Mouse (Mus musculus) common myeloid progenitor, adult 5-6 weeks (primary cell): ENCODE data around the gene Arhgap22. TPM values are rescaled to one million over a fixed set of nuclear protein-coding genes. Genes with fewer than 3 reads are reported as not detected.

Experiments used
- ATAC-seq: replicated peaks from 2 replicates; pipeline ENCODE4 v1.8.0; 2016; ENCODE audit warnings: low read depth, mild to moderate bottlenecking, moderate TSS enrichment, inconsistent platforms; ENCODE audit not compliant: poor library complexity, severe bottlenecking
- total RNA-seq: library from RNA; stranded (forward); fragments of 200-1000, 187-1606 nt; gene quantifications from 2 replicates; pipeline ENCODE4 v1.2.3, GENCODE M21; 2017

The Arhgap22 gene
- total RNA-seq, 1 experiment from 2014 or later: 0.09 TPM

DNA sequence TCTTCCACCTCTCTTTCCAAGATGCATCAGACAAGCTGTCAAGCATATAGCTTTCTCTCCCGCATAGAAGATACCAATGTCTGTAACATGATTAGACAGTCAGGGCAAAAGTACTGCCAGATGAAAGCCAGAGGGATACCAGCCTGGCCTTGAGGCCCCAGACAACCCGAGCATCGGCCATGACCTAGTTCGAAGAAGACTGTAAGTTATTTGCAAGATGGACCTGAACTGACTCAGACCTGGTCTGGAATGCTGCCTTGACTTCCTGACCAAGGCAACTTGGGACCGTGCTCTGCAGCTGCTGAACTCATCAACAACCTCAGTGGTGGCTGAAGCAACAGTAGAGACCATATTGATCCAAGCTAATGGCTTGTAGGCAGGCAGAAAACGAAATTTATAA is 46.3 kb downstream of the Arhgap22 start:
- no peak for ATAC-seq

DNA sequence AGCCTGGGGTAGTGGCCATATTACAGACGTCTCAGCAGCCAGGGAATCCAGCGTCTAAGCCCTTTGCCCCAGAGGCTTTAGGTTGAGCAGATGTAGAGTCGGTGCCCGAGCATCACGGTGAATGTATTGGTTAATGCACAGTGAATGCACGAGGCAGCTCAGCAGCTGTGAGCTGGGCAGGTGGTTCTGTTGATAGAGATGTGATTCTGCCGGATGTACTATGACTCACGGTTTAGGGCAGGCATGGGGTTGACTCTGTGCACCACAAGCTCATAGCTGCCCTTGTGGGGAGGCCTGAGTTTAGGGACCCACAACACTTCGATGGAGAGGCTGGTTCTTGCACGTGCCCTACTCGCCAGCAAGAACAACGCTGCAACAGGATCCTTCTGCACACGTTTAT is 51.0 kb downstream of the Arhgap22 start:
- ATAC-seq: no peak

DNA sequence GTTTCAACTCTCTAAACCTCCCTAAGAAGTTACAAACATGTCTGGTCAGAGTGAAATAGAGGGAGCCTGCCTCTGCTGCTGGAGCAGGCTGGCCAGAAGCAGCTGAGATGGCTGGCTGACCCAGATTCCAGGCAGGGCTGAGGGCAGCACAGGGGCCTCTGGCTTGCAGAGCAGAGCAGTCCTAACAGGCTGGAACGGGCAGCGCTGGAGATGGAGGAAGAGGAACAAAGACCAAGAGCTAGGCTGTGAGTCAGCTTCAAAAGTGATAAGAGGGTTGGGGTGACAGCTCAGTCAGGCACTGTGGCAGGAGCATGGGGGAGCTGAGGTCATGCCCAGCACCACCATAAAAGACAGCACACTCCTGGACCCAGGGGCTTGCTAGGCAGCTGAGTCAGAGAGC is 62.4 kb downstream of the Arhgap22 start:
- peak; percentile 87 for ATAC-seq

DNA sequence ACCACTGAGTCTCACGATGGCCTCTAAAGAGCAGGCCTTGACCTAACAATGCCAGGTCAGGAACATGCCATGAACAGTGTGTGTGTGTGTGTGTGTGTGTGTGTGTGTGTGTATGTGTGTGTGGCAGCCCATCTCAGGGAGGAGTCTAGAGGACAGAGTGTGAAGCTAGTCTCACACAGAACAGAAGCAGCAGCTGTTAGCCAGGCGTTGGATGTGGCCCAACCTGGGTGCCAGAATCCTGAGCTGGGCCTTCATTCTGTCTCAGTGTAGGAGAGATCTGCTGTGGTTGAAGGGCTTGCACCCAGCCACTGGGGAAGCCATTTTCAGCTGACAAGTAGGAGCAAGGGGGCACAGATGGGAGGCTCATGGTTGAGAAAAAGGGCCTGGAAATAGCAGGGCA is 64.5 kb downstream of the Arhgap22 start:
- no peak for ATAC-seq

DNA sequence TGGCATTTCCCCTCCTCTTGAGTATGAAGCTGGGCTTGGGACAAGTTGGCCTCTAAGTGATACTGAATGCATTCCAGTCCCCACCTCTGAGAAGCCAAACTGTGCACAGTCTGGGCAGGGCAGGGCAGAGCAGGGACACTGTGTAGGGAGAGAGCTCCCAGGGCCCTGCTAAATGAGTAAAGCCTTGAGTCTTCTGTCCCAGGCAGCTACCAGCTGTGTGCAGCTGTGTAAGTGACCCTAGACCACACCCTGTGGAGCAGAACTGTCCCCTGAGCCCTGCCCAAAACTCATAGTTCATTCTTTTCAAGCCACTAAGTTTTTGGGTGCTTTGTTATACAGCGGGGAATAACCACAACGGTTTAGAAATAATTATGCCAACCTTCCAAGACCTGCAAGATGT is 67.1 kb downstream of the Arhgap22 start:
- ATAC-seq: no peak

DNA sequence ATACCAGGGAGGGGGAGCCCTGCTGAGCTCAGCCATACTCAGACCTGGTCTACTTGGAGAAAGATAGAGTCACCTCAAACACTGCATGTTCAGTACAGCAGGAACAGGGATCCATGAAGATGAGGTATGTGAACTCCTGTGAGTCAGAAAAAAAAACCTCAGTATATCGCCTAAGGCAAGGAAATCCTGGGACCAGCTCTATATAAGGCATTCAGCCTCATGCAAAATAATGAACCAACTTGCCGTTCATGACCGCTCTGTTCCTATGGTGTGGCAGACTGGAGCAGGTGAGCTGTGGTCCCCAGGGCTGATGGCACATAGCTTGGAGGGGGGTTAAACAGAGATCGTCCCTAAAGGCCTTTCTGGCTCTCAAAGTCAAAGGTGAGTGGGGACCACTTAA is 68.6 kb downstream of the Arhgap22 start:
- ATAC-seq: no peak

DNA sequence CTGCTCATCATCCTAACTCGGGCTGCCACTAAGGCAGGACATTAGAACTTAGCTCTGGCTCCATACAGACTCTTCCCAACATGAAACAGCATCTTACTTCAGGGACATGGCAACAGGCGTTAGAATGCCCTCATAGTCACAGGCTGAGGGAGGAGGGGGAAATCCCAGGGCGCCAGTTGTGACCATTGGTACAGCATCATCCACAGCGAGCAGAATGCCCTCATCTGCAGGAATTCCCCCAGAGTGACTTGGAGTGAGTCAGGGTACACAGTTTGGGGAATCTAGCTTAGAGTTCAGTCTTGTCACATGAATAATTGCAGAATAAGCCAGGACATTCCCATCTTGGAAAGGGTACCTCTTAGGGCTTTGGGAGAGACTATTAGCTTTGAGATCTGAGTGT is 74.1 kb downstream of the Arhgap22 start:
- no peak for ATAC-seq

DNA sequence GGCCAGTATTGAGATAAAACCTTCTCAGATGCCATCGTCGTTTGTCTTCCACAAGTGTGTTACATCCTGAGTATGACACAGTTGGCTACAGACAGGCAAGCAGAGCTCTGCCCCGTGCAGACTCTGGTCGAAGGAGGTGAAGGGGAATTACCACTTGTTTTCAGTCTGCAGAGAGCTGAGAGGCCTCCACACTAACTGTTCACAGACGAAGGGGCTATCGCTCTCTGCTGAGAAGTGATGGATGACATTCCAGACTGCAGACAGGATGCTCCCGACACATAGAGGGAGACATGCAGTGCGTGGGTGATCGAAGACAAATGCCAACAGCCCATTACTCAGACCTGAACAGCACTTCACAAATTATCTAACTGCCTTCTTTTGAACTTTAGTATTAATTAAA is 76.2 kb downstream of the Arhgap22 start:
- no peak for ATAC-seq

DNA sequence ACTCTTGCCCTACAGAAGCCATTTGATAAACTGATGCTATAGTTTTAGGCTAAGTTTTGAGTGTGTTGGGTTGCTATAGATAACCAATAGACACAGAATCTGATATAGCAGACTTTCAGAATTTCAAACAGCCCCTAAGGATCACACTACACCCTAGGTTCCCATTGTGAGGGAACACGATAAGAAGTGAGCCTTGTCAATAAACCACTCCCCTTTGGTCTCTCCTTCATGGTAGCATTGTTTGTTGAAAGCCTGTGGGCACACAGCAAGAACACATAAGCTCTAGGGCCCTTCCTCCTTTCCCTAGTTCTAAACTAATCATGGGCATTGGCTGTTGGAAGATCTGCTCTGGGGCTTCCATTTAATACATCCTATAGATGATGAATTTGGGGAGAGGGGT is 80.7 kb downstream of the Arhgap22 start:
- ATAC-seq: no peak

DNA sequence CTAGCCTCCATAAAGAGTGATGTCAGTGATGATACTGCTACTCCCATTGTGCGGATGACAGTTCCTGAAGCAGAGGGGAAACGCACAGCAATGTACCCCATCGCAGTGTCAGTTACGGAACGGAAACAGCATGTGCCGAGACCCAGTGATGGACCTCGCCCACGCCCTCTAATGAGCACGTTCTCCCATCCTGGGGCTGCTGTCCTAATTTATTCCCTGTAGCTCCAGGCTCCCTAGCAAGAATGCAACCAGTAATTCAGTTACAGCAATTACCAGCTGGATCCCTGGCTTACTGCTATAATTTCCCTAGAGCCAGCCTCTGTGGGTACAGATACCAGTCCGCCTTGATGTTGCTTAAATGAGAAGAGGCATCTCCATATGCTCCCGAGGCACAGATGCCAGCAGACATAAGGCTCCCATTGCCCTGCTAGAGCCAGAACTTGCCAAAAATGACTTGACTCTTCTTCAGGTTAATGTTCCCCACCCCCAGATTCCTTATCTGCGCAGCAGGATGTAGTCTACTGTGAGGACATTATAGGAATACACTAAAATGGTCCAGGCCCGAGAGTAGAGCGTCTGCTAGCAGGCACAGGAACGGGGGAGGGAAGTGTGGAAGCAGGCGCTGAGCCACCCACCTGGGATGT is 83.0 kb downstream of the Arhgap22 start:
- ATAC-seq: no peak

DNA sequence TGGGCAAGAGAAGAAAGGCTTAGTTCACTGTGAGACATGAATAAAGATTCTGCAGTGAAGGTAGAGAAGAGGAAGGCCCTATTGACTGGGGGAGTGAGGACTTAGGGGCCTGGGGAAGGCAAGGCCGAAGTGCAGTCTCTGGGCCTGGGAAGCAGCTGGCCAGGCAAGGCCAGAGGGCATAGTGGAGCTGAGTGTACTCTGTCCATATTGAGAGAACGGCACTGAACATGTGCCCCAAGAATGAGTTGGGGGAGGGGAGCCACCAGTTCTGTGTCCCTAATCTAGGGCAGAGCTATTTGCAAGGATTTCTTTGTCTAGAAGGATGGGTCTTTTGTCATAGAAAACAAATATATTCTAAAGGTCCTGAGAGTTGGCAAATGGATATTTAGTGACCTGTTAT is 86.8 kb downstream of the Arhgap22 start:
- no peak for ATAC-seq

DNA sequence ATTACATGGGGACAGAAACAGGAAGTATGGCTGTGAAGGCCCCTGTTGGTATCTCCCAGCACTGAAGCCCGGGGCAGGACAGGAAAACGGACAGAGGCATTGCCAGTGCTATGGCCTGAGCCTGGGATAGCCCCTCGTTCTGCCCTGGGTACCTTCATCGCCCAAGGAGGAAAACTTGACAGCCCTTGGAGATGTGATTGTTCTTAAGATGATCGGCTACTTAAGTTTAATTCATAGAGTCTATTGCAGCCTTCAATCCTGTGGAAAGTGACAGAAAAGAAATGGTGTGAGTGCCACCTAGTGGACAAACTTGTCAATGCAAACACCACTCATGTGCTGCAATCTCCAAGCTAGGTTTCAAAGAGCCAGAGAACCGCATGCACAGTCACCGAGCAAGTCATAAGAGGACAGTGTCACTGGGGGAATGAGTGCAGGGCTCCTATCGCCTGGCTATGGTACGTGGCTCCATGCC is 89.6 kb downstream of the Arhgap22 start:
- peak; percentile 87 for ATAC-seq

DNA sequence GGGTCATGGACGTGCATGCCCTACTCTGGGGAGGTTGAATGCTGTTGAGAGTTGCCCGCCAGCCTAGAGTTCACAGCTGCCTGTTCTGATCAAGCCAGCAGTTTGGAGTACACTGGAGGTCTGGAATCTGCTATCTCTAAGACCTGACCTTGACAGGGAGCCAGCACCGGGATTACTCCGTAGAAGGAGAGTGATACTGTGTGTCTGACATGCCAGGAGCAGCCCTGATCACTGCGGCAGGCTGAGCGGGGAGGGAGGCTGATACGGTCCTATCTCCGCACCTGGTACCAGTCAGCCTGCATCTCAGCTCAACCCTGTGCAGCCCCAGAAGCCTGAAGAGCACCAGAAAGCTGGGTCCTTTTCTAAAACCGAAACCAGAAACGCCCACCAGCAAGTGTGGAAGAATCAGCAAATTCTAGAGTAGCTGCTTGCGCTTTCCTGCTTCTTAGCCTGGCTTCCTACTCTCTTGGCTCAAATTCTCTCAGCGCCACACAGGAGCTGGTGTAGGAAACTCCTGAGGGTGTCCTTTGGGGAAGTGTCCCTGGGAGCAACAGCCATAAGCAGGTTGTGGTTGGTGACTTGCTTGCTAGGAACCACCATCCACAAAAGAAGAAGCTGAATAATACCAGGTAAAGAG is 91.9 kb downstream of the Arhgap22 start:
- no peak for ATAC-seq

DNA sequence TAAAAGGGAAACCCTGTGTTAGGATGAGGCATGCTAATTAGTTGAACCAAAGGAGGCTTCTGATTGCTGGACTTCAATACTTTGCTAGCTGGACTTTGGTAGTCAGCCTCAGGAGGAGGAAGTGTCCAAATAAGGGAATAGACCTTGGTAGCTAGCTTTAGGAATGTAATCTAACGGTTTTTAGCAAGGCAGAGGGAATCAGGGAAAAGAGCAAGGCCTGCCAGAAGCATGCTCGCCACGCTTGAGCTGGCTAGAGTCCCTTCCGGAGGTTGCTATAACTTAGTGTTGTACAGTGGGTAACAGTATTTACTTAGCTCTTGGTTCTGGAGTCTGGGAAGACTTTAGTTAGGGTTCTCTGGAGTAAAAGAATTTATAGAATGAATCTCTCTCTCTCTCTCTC is 96.9 kb downstream of the Arhgap22 start:
- ATAC-seq: no peak

DNA sequence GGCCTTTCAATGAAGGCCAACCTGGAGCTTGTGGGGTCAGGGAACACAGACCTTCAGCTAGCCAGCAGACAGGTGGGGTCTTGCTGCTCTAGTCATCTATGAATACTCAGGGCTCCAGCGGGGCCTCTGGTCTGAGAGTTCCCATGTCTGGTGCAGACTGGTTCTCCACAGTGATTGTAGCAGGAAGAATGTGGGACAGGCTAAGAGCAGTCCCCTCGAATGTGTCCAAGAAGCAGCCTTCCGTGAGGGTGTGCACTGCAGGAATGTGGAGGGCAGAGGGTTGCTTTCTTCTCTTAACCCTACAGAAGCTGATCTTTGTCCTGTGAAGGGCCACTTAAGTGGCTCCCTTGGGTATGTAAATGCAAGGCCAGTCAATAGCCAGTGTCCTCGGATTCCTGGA is 98.5 kb downstream of the Arhgap22 start:
- no peak for ATAC-seq

DNA sequence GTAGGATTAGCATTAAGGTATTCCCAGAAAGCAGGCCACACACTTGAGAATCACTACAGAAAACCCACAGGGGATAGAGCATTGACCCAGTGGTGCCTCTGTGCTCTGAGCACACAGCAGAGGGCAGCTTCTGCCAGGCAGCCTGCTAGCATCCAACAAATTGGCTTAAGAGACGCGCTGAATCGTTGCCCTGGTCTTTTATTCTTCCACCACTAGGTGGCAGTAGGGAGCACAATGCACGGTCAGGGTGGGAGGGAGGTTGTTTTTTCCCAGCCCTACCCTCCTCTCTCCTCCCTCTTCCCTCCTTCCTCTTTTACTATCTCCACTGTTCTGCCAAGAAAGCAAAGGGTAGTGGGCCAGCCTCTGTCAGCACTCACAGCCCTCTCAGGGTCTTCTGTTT is 99.8 kb downstream of the Arhgap22 start:
- peak; percentile 82 for ATAC-seq

DNA sequence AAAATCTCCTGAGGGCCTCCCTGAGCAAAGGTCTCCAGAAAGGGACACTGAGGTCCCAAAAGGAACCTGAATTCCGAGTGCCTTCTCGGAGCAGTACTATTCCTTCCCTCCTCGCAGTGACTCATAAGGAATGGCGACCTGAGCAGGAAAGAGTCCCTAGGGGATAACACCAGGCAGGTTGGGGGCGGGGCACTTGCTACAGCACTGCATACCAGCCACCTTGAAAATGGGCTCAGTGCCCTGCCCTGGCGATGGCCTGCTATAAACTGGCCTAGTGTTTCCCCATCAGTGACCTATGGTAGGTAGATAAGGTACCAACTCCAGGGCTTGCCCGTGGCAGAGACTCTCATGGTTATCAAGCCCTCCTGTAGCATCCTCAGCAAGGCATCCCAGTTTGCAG is 100.3 kb downstream of the Arhgap22 start:
- ATAC-seq: no peak

DNA sequence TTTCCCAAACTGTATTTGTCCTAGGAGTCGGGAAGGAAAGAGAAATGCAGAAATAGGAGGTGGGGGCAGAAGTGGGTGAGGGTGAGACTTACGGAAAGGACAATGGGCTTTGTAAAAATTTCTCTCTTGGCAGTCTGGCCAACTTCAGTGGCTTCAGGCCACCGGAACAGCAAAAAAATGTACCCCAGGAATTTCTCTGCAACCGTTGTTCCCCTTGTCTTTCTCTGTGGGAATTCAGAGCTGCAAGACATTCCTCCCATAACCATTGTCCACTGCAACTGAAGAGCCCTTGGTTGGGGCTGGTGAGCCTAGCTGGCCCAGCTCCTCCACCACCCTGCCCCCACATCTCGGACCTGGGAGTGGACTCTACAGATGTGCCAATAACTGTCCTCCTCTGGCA is 101.3 kb downstream of the Arhgap22 start:
- ATAC-seq: no peak

DNA sequence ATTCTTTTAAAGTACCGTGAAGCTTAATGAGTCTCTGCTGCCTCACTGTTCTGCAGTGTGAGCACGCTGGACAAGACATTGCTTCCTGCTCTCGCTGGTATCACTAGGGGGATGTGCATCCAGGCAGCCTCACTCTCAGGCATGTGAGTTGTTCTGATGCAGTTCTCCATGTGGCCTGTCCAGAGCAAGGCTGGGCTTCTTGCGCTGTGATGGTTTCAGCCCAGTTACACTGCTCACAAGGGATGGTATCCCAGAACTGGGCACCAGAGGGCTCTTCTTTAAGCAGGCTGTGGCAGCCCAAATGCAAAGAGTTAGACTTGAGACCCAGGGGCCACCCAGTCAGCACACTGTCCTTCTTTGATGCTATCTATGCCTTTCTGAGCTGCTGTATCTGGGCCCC is 101.9 kb downstream of the Arhgap22 start:
- 0 out of 2 replicates have a peak, but pooled peaks have one; percentile 23 for ATAC-seq

DNA sequence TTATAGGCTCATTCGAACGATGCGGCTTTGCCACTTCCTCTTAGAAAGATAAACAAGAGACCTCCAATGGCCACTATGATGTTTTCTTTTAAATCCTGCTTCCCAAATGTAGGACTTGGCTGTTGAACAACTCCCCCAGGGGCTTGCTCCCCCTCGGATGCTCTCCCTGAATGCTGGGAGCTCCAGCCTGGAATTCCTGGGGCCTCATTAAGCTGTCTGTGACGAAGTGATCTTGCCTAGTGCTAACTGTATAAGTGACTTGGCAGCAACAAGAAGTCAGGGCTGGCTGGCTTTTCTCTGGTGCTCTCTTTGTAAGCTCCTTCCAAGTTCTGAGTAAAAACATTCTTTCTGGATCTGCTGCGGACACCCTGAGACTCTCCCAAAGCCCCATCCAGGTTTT is 104.1 kb downstream of the Arhgap22 start:
- no peak for ATAC-seq

DNA sequence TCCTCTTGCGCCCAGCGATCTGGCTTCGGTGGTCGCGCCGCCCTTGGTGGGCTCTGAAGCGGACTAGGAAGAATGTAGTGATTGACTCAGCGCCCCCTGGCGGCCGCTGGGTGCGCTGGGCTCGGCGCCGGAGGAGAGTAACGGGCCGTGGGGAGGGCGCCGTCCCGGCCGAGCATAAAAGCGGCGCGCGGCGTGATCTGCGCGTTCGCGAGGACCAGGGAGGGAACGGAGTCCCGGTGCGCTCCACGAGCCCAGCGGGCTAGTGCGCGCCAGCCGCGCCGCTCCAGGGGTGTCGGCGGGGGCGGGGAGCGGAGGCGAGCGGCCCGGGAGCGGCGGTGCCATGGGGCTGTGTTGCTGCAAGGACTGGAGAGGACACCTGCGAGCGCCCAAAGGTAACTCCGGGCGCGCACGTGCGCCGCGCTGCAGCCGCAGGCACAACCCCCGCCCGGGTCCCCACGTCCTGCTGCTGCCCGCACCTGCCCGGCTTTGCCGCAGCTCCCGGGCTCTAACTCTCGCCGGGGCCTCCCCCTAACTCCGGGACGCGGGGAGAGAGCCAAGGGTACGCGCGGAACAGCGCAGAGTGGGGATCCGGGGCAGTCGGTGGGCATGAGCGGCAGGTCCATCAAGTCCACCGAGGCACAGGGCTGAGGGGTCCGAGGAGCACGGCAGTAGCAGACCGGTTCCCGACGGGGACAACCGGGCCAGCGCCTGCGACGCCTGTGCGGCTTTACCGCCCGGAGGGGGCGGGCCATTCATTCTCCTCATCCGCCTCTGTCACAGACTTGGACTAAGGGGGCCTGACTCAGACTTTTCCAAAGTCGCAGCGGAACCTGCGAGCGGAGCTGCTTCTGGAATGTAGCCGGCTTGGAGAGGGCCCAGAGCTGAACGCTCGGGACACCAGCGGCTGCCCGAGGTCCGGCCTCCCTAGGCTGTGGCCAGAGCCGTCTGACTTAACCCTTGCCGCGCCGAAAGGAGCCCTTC is 106.0 kb downstream of the Arhgap22 start:
- ATAC-seq: peak; percentile 55
